Mouse (Mus musculus) lung, postnatal 25 days (tissue): ENCODE measurements around the gene Krt34.

ENCODE experiments used
- DNase-seq: peaks from one replicate; pipeline ENCODE4 v3.0.0; 2022; ENCODE audit warnings: low spot score

Gene Krt34

DNA sequence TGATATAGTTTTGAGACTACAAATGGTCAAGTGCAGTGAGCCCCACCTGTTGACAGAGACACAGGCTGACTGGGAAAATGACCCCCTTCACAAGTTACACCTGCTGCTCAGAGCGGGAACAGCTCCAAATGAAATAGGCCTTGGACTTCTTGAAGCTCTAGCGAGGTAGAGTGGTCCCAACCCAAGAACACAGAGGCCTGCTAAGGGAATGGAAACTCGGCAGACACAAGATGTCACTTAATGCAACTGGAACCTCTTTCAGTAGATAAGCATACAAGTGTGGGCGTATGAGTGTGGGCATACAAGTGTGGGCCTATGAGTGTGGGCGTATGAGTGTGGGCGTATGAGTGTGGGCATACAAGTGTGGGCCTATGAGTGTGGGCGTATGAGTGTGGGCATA lies 42.3 kb downstream of the Krt34 start:
- DNase-seq, result no peak

DNA sequence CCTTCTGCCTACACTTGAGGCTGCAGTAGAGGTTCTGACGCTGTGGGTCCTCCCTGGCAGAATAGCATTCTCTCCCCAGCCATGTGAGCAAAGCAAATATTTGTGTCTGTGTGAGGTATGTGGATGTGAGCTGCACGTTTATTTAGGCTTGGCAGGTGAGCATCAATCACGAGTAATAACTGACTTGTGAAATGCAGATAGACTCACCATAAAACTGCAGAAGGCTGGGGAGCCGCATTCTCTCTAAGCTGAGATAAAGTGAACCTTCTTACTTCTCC lies 47.0 kb downstream of the Krt34 start:
- peak; percentile 21 for DNase-seq

- peak; percentile 6 for DNase-seq
These were observed 47.6 kb downstream of the Krt34 start, which contains the start of gene Krtap17-1 for GRCm38 (mm10) chr11:99993620-99994383. TSS of gene Krtap17-1 (minus strand) at chr11:99993994.

DNA sequence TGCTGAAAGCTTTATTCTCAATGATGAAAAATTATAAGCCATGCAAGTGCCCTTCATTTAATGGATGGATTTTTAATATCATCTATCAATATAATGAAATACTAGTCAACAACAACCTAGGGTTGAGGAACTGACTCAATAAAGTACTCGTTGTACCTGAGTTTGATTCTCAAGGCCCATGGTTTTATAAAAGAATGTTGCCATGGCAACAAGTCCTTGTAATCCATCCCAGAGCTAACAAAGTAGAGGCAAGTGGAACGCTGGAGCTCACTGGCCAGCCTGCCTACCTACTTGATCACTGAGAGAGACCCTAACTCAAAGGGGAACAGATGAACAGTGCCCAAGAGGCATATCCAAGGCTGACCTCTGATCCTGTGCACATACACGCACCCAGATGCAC lies 50.8 kb downstream of the Krt34 start:
- DNase-seq, result no peak

GRCm38 (mm10) chr11:99989881-99990405 lies 51.4 kb downstream of the Krt34 start:
- DNase-seq, result no peak

- DNase-seq, result no peak
These were observed 52.8 kb downstream of the Krt34 start for GRCm38 (mm10) chr11:99988530-99988929.
